Mouse (Mus musculus) hindbrain, postnatal 0 days (tissue): Measurements from ENCODE around the gene Slc2a5. TPM values are rescaled to one million over a fixed set of nuclear protein-coding genes. Genes with fewer than 3 reads are reported as not detected.

Source experiments
- ATAC-seq: fragments of 200-750 bp; cut with Nextera tagmentation; 2 replicates; pipeline ENCODE4 v1.8.0; 2017; ENCODE audit warnings: mild to moderate bottlenecking, moderate TSS enrichment, moderate library complexity
- DNase-seq: peaks from one replicate; pipeline ENCODE4 v3.0.0-alpha.2; 2015; ENCODE audit warnings: low spot score
- H3K27ac ChIP-seq: fragments of 300-500 bp; sonication (generic); 2 replicates; pipeline ENCODE4 v1.5.1; 2014; ENCODE audit warnings: mild to moderate bottlenecking
- H3K27me3 ChIP-seq: fragments of 300-500 bp; sonication (generic); 2 replicates; pipeline ENCODE4 v1.6.1; 2014; ENCODE audit warnings: low read length, mixed read lengths; ENCODE audit not compliant: insufficient read depth
- H3K36me3 ChIP-seq: fragments of 300-500 bp; sonication (generic); 2 replicates; pipeline ENCODE4 v1.6.1; 2014; ENCODE audit warnings: low read length, mixed read lengths; ENCODE audit not compliant: insufficient read depth
- H3K4me1 ChIP-seq: fragments of 300-500 bp; sonication (generic); 2 replicates; pipeline ENCODE4 v1.6.1; 2014; ENCODE audit warnings: antibody characterized with exemption, low read length, mixed read lengths; ENCODE audit not compliant: insufficient read depth
- H3K4me2 ChIP-seq: fragments of 300-500 bp; sonication (generic); 2 replicates; pipeline ENCODE4 v1.6.1; 2014; ENCODE audit warnings: low read depth, mild to moderate bottlenecking, low read length, moderate library complexity, mixed read lengths
- H3K4me3 ChIP-seq: fragments of 300-500 bp; sonication (generic); 2 replicates; pipeline ENCODE4 v1.5.1; 2014; ENCODE audit warnings: low read length
- H3K9ac ChIP-seq: fragments of 300-500 bp; sonication (generic); replicated peaks from 2 replicates; pipeline ENCODE4 v1.6.1; 2014; ENCODE audit warnings: mild to moderate bottlenecking, low read length, moderate library complexity, mixed read lengths
- H3K9me3 ChIP-seq: fragments of 300-500 bp; sonication (generic); 2 replicates; pipeline ENCODE4 v1.6.1; 2016; ENCODE audit warnings: low read length, mixed read lengths
- CTCF ChIP-seq: IDR thresholded peaks from 2 replicates; pipeline ENCODE4 v1.5.1; 2016; ENCODE audit warnings: antibody characterized with exemption, control low read depth, low read depth
- WGBS: fragments of 180-500 bp; shearing (Covaris S2); extraction: QIAGEN DNeasy Blood & Tissue Kit; methylation state at CpG from one replicate; pipeline ENCODE4 v1.1.7; 2014; 5-methylcytosine and 5-hydroxymethylcytosine counted together
- polyA plus RNA-seq: library from polyadenylated mRNA; unstranded; fragments of >200 nt; fragmentation: Nextera tagmentation; extraction: Ambion mirVana; gene quantifications from 2 replicates; pipeline ENCODE4 v1.2.1, GENCODE M21; 2015
- total RNA-seq: library from RNA; depleted of rRNA; stranded (reverse); fragments of >200 nt; gene quantifications from 2 replicates; pipeline ENCODE4 v1.2.3, GENCODE M21; 2014

Gene Slc2a5
- total and polyA plus RNA-seq, 2 experiments from 2014 or later: 1.5 to 2.7 TPM

GRCm38 (mm10) chr4:150152483-150152882 is 33.4 kb downstream of the Slc2a5 start:
- 87% methylated on average over 8 of the region's 8 CpGs for WGBS
- Histone ChIP-seq H3K27me3 (no peaks in the 10 kb centered on the region), H3K27ac (no peak overlapping the region), H3K4me1 (no peaks in the 10 kb centered on the region), H3K4me2 (no peak overlapping the region), H3K9ac (no peak overlapping the region), H3K4me3 (no peak overlapping the region), H3K36me3 (no peaks in the 10 kb centered on the region), H3K9me3 (no peaks in the 10 kb centered on the region)
- ATAC-seq: no peak
- TF ChIP-seq CTCF: no peak
- no peak for DNase-seq

GRCm38 (mm10) chr4:150155301-150155700 is 36.2 kb downstream of the Slc2a5 start:
- H3K9me3 ChIP-seq: no peaks in the 10 kb centered on the region
- 83% methylated on average over 4 of the region's 4 CpGs for WGBS
- DNase-seq: no peak
- no peak overlapping the region for H3K4me3 ChIP-seq
- H3K27me3 ChIP-seq: no peaks in the 10 kb centered on the region
- ATAC-seq: no peak
- H3K4me1 ChIP-seq: no peaks in the 10 kb centered on the region
- H3K9ac ChIP-seq: no peak overlapping the region
- H3K36me3 ChIP-seq: no peaks in the 10 kb centered on the region
- H3K4me2 ChIP-seq: no peak overlapping the region
- H3K27ac ChIP-seq: no peak overlapping the region
- no peak for TF ChIP-seq CTCF

GRCm38 (mm10) chr4:150155731-150156130 is 36.6 kb downstream of the Slc2a5 start:
- Histone ChIP-seq H3K9me3 (no peaks in the 10 kb centered on the region), H3K4me1 (no peaks in the 10 kb centered on the region), H3K4me3 (no peak overlapping the region), H3K36me3 (no peaks in the 10 kb centered on the region), H3K9ac (no peak overlapping the region), H3K27ac (no peak overlapping the region), H3K27me3 (no peaks in the 10 kb centered on the region), H3K4me2 (no peak overlapping the region)
- WGBS: 91% methylated on average over 4 of the region's 4 CpGs
- no peak for TF ChIP-seq CTCF
- ATAC-seq (no peak), DNase-seq (no peak)

GRCm38 (mm10) chr4:150157348-150157882 is 38.3 kb downstream of the Slc2a5 start:
- no peaks in the 10 kb centered on the region for H3K9me3 ChIP-seq
- no peaks in the 10 kb centered on the region for H3K36me3 ChIP-seq
- no peaks in the 10 kb centered on the region for H3K4me1 ChIP-seq
- TF ChIP-seq CTCF: no peak
- no peak overlapping the region for H3K9ac ChIP-seq
- no peak for DNase-seq
- no peak overlapping the region for H3K4me3 ChIP-seq
- ATAC-seq: no peak
- 75% methylated on average over 14 of the region's 14 CpGs for WGBS
- H3K27ac ChIP-seq: no peak overlapping the region
- H3K27me3 ChIP-seq: no peaks in the 10 kb centered on the region
- H3K4me2 ChIP-seq: no peak overlapping the region

- Histone ChIP-seq H3K27me3 (no peaks in the 10 kb centered on the region), H3K9ac (no peak overlapping the region), H3K4me3 (no peak overlapping the region), H3K9me3 (no peaks in the 10 kb centered on the region), H3K27ac (no peak overlapping the region), H3K36me3 (no peaks in the 10 kb centered on the region), H3K4me1 (no peaks in the 10 kb centered on the region), H3K4me2 (no peak overlapping the region)
- DNase-seq: no peak
- WGBS: 84% methylated on average over 2 of the region's 2 CpGs
- TF ChIP-seq CTCF: no peak
- no peak for ATAC-seq
Observed at GRCm38 (mm10) chr4:150159458-150159857, 40.4 kb downstream of the Slc2a5 start.

GRCm38 (mm10) chr4:150162561-150163169 is 43.6 kb downstream of the Slc2a5 start:
- no peak for DNase-seq
- H3K27me3 ChIP-seq: no peaks in the 10 kb centered on the region
- WGBS: 77% methylated on average over 13 of the region's 13 CpGs

GRCm38 (mm10) chr4:150164875-150165274 is 45.8 kb downstream of the Slc2a5 start:
- Histone ChIP-seq H3K27ac (no peak overlapping the region), H3K4me3 (no peak overlapping the region), H3K27me3 (no peaks in the 10 kb centered on the region), H3K4me1 (no peaks in the 10 kb centered on the region), H3K36me3 (no peaks in the 10 kb centered on the region), H3K4me2 (no peak overlapping the region), H3K9me3 (no peaks in the 10 kb centered on the region), H3K9ac (no peak overlapping the region)
- no peak for TF ChIP-seq CTCF
- no peak for ATAC-seq
- 39% methylated on average over 13 of the region's 13 CpGs for WGBS
- DNase-seq: no peak

More at GRCm38 (mm10) chr4:150162561-150163169, 43.6 kb downstream of the Slc2a5 start:
- H3K4me3 ChIP-seq: no peak overlapping the region
- H3K9ac ChIP-seq: no peak overlapping the region
- H3K36me3 ChIP-seq: no peaks in the 10 kb centered on the region
- TF ChIP-seq CTCF: peak; percentile 34
- no peaks in the 10 kb centered on the region for H3K4me1 ChIP-seq
- ATAC-seq: no peak
- no peak overlapping the region for H3K4me2 ChIP-seq
- H3K27ac ChIP-seq: no peak overlapping the region
- no peaks in the 10 kb centered on the region for H3K9me3 ChIP-seq
